Mouse (Mus musculus): ENCODE results near the gene Frrs1l. TPM values are rescaled to one million over a fixed set of nuclear protein-coding genes. Genes with fewer than 3 reads are reported as not detected.

Frrs1l gene
- polyA plus RNA-seq (2012; rRNA removed) = 19.6 and 20.7 TPM in 2 replicates

GRCm38 (mm10) chr4:56990215-56990584 is at the start of gene Frrs1l:
Gene Frrs1l, minus strand, starts transcription at chr4:56990391.

GRCm38 (mm10) chr4:56946641-56947640 is 43.2 kb downstream of the Frrs1l start, which contains the start of gene Tmem245:
Gene Tmem245, minus strand, starts transcription at chr4:56947437.

Other genes starting within 250 kb of the Frrs1l start
- 0.05 and 0.07 TPM in 2 replicates for gene Actl7b, start 248.9 kb downstream of the Frrs1l start, polyA plus RNA-seq (2012; rRNA removed)
- gene Actl7a, start 247.0 kb downstream of the Frrs1l start, polyA plus RNA-seq (2012; rRNA removed) = not detected in 2 replicates
- 81.4 and 87.0 TPM in 2 replicates for gene Elp1, start 188.1 kb downstream of the Frrs1l start, polyA plus RNA-seq (2012; rRNA removed)
- gene Fam206a, start 188.0 kb downstream of the Frrs1l start, polyA plus RNA-seq (2012; rRNA removed) = 8.7 and 8.9 TPM in 2 replicates
- gene Ctnnal1, start 125.2 kb downstream of the Frrs1l start, polyA plus RNA-seq (2012; rRNA removed) = 18.5 and 23.7 TPM in 2 replicates
- 10.7 and 11.0 TPM in 2 replicates for gene Tmem245, start 43.0 kb downstream of the Frrs1l start, polyA plus RNA-seq (2012; rRNA removed)
- gene Epb41l4b, start 153.0 kb upstream of the Frrs1l start, polyA plus RNA-seq (2012; rRNA removed) = 7.3 and 8.8 TPM in 2 replicates

Data from central nervous system, embryonic 18 days (tissue).